Mouse (Mus musculus) small intestine, adult 2 months (tissue): ENCODE results near the gene Nploc4. TPM values are rescaled to one million over a fixed set of nuclear protein-coding genes. Genes with fewer than 3 reads are reported as not detected.

Experiments used
- H3K27ac ChIP-seq: fragments of 200-500 bp; 2 replicates; pipeline ENCODE4 v1.5.1; 2012; ENCODE audit warnings: low read depth, low read length, control low read depth, inconsistent platforms; ENCODE audit not compliant: insufficient read depth
- H3K27me3 ChIP-seq: fragments of 200-500 bp; 2 replicates; pipeline ENCODE4 v1.6.1; 2012; ENCODE audit warnings: mild to moderate bottlenecking, moderate library complexity, low read length, inconsistent platforms; ENCODE audit not compliant: control insufficient read depth, insufficient read depth
- H3K36me3 ChIP-seq: fragments of 200-500 bp; 2 replicates; pipeline ENCODE4 v1.6.1; 2012; ENCODE audit warnings: mild to moderate bottlenecking, low read length, control low read depth, inconsistent platforms; ENCODE audit not compliant: control insufficient read depth, insufficient read depth
- H3K4me1 ChIP-seq: fragments of 200-500 bp; 2 replicates; pipeline ENCODE4 v1.6.1; 2012; ENCODE audit warnings: low read length, inconsistent platforms, mixed read lengths; ENCODE audit not compliant: control insufficient read depth, insufficient read depth, insufficient read length
- H3K4me3 ChIP-seq: fragments of 200-500 bp; 2 replicates; pipeline ENCODE4 v1.5.1; 2012; ENCODE audit warnings: low read depth, mild to moderate bottlenecking, control low read depth, inconsistent platforms, low read length, moderate library complexity
- CTCF ChIP-seq: fragments of 200-500 bp; IDR thresholded peaks from 2 replicates; pipeline ENCODE4 v1.5.1; 2012; ENCODE audit warnings: low read depth, mild to moderate bottlenecking, control low read depth, inconsistent platforms, low read length, moderate library complexity, mixed read lengths; ENCODE audit not compliant: insufficient replicate concordance, insufficient read length; ENCODE audit errors: extremely low read depth
- POLR2A ChIP-seq: fragments of 200-500 bp; IDR thresholded peaks from 2 replicates; pipeline ENCODE4 v1.6.1; 2012; ENCODE audit warnings: low read depth, mild to moderate bottlenecking, control low read depth, inconsistent platforms, low read length, moderate library complexity
- WGBS: fragments of 180-500 bp; shearing (Covaris S2); methylation state at CpG from one replicate; pipeline ENCODE4 v1.1.7; 2018; 5-methylcytosine and 5-hydroxymethylcytosine counted together
- polyA plus RNA-seq: library from polyadenylated mRNA; depleted of rRNA; stranded (reverse); fragments of >200 nt; gene quantifications from 2 replicates; pipeline ENCODE4 v1.2.3, GENCODE M21; 2012

The Nploc4 gene
- polyA plus RNA-seq, 1 experiment, result 54.8 TPM

GRCm38 (mm10) chr11:120457370-120457769, 19.9 kb upstream of the Nploc4 start:
- WGBS, result 7% methylated on average over 14 of the region's 14 CpGs

GRCm38 (mm10) chr11:120455413-120455812, 17.9 kb upstream of the Nploc4 start:
- TF ChIP-seq CTCF, result no peak
- no peak for TF ChIP-seq POLR2A
- no peak overlapping the region for H3K27ac ChIP-seq

More at GRCm38 (mm10) chr11:120457370-120457769, 19.9 kb upstream of the Nploc4 start:
- Histone ChIP-seq H3K27me3 (no peaks in the 10 kb centered on the region), H3K27ac (peak overlapping the region; percentile 65), H3K36me3 (peaks cover 10% of the 10 kb centered on the region; the same call in 1 of the 2 replicates), H3K4me3 (peak overlapping the region; percentile 83), H3K4me1 (peaks cover 7% of the 10 kb centered on the region; the same call in 1 of the 2 replicates)
- TF ChIP-seq POLR2A (no peak), CTCF (no peak)

GRCm38 (mm10) chr11:120454965-120455364, 17.5 kb upstream of the Nploc4 start:
- Histone ChIP-seq H3K4me1 (peaks cover 7% of the 10 kb centered on the region; the same call in 1 of the 2 replicates), H3K27ac (no peak overlapping the region), H3K27me3 (no peaks in the 10 kb centered on the region), H3K4me3 (no peak overlapping the region), H3K36me3 (no peaks in the 10 kb centered on the region; the same call in 1 of the 2 replicates)
- 98% methylated on average over 4 of the region's 4 CpGs for WGBS
- TF ChIP-seq POLR2A, result no peak
- TF ChIP-seq CTCF, result no peak

More at GRCm38 (mm10) chr11:120455413-120455812, 17.9 kb upstream of the Nploc4 start:
- H3K4me1 ChIP-seq, result peaks cover 7% of the 10 kb centered on the region; the same call in 1 of the 2 replicates
- WGBS, result 87% methylated on average over 7 of the region's 7 CpGs
- no peaks in the 10 kb centered on the region; the same call in 1 of the 2 replicates for H3K36me3 ChIP-seq
- no peaks in the 10 kb centered on the region for H3K27me3 ChIP-seq
- H3K4me3 ChIP-seq, result no peak overlapping the region

- no peaks in the 10 kb centered on the region for H3K27me3 ChIP-seq
- WGBS, result 90% methylated on average over 4 of the region's 4 CpGs
- H3K27ac ChIP-seq, result no peak within 1 kb of the TSS
- no peaks in the 10 kb centered on the region; the same call in 1 of the 2 replicates for H3K36me3 ChIP-seq
- no peak for TF ChIP-seq POLR2A
- no peak for TF ChIP-seq CTCF
- peaks cover 6% of the 10 kb centered on the region; the same call in 1 of the 2 replicates for H3K4me1 ChIP-seq
- no peak within 1 kb of the TSS for H3K4me3 ChIP-seq
Measured at GRCm38 (mm10) chr11:120453306-120453705, 15.8 kb upstream of the Nploc4 start, which contains the start of gene Pde6g. Gene Pde6g, minus strand, starts transcription at chr11:120453500.

GRCm38 (mm10) chr11:120452246-120452645, 14.7 kb upstream of the Nploc4 start:
- TF ChIP-seq CTCF, result no peak
- no peak for TF ChIP-seq POLR2A
- 78% methylated on average over 3 of the region's 3 CpGs for WGBS
- Histone ChIP-seq H3K27ac (no peak overlapping the region), H3K36me3 (no peaks in the 10 kb centered on the region; the same call in 1 of the 2 replicates), H3K4me1 (peaks cover 6% of the 10 kb centered on the region; the same call in 1 of the 2 replicates), H3K4me3 (no peak overlapping the region), H3K27me3 (no peaks in the 10 kb centered on the region)

GRCm38 (mm10) chr11:120447179-120447578, 9.7 kb upstream of the Nploc4 start:
- 84% methylated on average over 7 of the region's 7 CpGs for WGBS

GRCm38 (mm10) chr11:120445475-120445874, 8.0 kb upstream of the Nploc4 start:
- no peak for TF ChIP-seq POLR2A
- TF ChIP-seq CTCF, result no peak

More at GRCm38 (mm10) chr11:120447179-120447578, 9.7 kb upstream of the Nploc4 start:
- Histone ChIP-seq H3K27me3 (no peaks in the 10 kb centered on the region), H3K4me1 (0 out of 2 replicates have a peak, but pooled peaks cover 2% of the 10 kb centered on the region), H3K4me3 (no peak overlapping the region), H3K27ac (no peak overlapping the region), H3K36me3 (no peaks in the 10 kb centered on the region)
- TF ChIP-seq CTCF, result no peak
- TF ChIP-seq POLR2A, result no peak

More at GRCm38 (mm10) chr11:120445475-120445874, 8.0 kb upstream of the Nploc4 start:
- no peak overlapping the region for H3K27ac ChIP-seq
- H3K36me3 ChIP-seq, result no peaks in the 10 kb centered on the region
- 0 out of 2 replicates have a peak, but pooled peaks cover 2% of the 10 kb centered on the region for H3K4me1 ChIP-seq
- H3K27me3 ChIP-seq, result no peaks in the 10 kb centered on the region
- 64% methylated on average over 3 of the region's 3 CpGs for WGBS
- no peak overlapping the region for H3K4me3 ChIP-seq
